Mouse (Mus musculus): ENCODE results near the gene Ptk7. TPM values are rescaled to one million over a fixed set of nuclear protein-coding genes. Genes with fewer than 3 reads are reported as not detected.

Gene Ptk7
- polyA plus RNA-seq, 1 experiment from 2014 or later, result 67.2 TPM

DNA sequence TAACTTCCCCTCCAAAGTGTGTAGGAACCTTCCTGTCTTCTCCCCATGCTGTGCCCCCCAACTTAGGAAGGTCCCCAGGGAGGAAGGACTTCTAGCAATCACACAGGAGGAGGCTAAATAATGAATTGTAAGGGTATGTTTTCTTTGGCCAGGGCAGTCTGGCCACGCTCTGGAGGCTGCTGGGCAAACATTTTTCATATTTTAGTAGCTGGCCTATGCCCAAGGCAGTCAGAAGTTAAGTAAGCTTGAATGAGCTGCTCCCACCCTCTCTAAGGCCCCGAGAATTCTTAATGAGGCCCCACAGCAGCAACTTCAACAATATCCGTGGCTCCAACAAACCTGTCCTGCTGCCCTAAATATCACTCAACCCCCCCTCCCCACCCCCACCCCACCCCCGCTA lies 16.5 kb downstream of the Ptk7 start:
- peak overlapping the region; percentile 64 for H3K27ac ChIP-seq
- peaks cover 62% of the 10 kb centered on the region for H3K4me1 ChIP-seq (replicated peaks)
- H3K36me3 ChIP-seq, result peaks cover 14% of the 10 kb centered on the region
- no peaks in the 10 kb centered on the region for H3K27me3 ChIP-seq (ENCODE audit: insufficient read depth, poor library complexity, severe bottlenecking)
- 50% methylated on average over 4 of the region's 4 CpGs for WGBS
- DNase-seq (ENCODE audit: low spot score), result no peak
- H3K4me3 ChIP-seq, result no peak overlapping the region
- H3K9me3 ChIP-seq, result no peaks in the 10 kb centered on the region

DNA sequence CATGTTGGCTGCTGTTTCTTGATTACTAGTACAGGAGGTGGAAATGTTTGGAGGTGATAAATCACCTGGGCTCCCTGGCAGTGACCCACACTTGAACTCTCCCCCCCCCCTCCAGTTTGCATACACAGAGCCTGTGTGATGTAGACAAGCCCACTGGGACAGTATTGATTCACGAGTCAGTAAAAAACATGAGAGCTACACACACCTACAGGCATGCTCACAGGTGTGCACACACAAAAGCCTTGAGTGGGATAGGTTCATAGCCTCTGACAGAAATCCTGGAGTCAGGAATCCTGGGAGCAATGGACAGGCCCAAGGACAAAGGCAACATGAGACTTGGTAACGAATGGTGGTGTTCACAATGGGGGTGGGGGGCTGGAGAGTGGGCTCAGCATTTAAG lies 17.1 kb downstream of the Ptk7 start:
- Histone ChIP-seq H3K27me3 (ENCODE audit: insufficient read depth, poor library complexity, severe bottlenecking) (no peaks in the 10 kb centered on the region), H3K27ac (0 out of 2 replicates have a peak overlapping the region, but pooled peaks have one; percentile 12), H3K4me1 (replicated peaks) (peaks cover 55% of the 10 kb centered on the region), H3K9me3 (no peaks in the 10 kb centered on the region), H3K4me3 (no peak overlapping the region), H3K36me3 (peaks cover 14% of the 10 kb centered on the region)
- no peak for DNase-seq (ENCODE audit: low spot score)
- 81% methylated on average over 2 of the region's 2 CpGs for WGBS

DNA sequence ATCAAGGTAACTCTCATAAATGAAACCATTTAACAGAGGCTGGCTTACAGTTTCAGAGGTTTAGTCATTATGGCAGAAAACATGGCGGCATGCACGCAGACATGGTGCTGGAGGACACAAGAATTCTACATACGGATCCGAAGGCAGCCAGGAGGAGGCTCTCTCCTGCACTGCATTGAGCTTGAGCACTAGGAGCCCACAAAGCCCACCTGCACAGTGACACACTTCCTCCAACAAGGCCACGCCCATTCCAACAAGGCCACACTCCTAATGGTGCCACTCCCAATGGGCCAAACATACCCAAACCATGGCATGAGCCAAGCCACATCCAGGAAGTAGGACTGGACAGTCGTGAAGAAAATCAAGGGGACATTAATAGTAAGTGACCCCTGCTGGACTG lies 18.0 kb downstream of the Ptk7 start:
- peaks cover 46% of the 10 kb centered on the region for H3K4me1 ChIP-seq (replicated peaks)
- no peak overlapping the region for H3K27ac ChIP-seq
- peaks cover 14% of the 10 kb centered on the region for H3K36me3 ChIP-seq
- H3K9me3 ChIP-seq, result no peaks in the 10 kb centered on the region
- 94% methylated on average over 6 of the region's 6 CpGs for WGBS
- H3K4me3 ChIP-seq, result no peak overlapping the region
- no peak for DNase-seq (ENCODE audit: low spot score)
- no peaks in the 10 kb centered on the region for H3K27me3 ChIP-seq (ENCODE audit: insufficient read depth, poor library complexity, severe bottlenecking)

DNA sequence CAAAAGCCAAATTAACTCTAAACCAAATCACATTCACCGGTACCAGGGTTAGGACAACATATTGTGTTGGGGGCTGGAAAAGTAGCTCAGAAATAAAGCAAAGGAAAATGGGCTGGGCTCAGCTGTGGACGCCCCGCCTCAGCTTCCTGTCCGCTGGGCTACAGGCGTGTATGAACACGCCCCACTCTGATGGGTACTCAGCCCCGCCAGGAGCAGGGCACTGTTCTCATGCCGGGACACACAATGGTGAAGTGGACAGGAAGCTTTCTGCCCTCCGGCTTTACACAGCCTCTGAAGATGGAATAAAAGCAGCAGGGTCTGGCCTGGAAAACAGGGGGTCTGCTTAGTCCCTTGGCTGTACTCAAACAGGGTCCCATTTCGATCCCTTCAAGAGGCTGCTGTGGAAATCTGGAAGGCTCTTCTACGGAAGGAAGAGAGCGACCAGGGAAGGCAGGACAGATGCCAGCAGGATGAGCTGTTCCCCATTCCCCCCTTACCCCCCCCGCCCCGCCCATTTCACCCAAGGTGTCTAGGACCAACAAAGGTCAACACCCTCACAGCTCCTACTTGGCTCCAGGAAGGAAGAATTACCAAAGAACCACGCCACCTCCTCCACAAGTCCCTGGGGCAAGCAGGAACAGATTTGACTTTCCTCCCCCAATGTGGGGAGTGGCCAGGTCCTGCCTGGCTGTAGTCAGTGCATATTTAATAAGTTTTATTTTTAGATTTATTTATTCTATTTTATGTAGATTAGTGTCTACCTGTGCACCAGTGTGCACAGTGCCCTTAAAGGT lies 19.4 kb downstream of the Ptk7 start:
- peaks cover 14% of the 10 kb centered on the region for H3K36me3 ChIP-seq
- 67% methylated on average over 15 of the region's 15 CpGs for WGBS
- peak overlapping the region; percentile 73 for H3K27ac ChIP-seq
- H3K9me3 ChIP-seq, result no peaks in the 10 kb centered on the region
- no peak for DNase-seq (ENCODE audit: low spot score)
- peaks cover 56% of the 10 kb centered on the region for H3K4me1 ChIP-seq (replicated peaks)
- no peaks in the 10 kb centered on the region for H3K27me3 ChIP-seq (ENCODE audit: insufficient read depth, poor library complexity, severe bottlenecking)
- no peak overlapping the region for H3K4me3 ChIP-seq

DNA sequence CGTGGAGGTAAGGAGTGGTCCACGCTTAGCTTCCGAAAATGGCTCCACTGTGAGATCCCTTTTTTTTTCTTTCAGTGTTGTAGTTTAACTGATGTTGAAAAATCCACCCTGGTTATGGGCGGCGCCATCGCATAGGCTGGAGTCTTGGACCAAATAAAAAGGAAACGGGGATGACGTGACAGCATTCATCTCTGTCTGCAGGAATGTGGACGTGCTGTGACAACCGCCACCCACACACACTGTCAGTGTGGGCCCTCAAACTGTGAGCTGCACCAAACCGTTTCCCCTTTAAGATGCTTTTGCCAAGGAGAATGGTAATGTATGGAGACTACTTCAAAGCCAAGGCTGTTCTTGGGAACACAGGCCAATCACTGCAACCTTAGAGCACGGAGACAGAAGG lies 23.3 kb downstream of the Ptk7 start:
- no peak overlapping the region for H3K4me3 ChIP-seq
- WGBS, result 80% methylated on average over 12 of the region's 12 CpGs
- no peaks in the 10 kb centered on the region for H3K9me3 ChIP-seq
- no peak overlapping the region for H3K27ac ChIP-seq
- no peak for DNase-seq (ENCODE audit: low spot score)
- no peaks in the 10 kb centered on the region for H3K27me3 ChIP-seq (ENCODE audit: insufficient read depth, poor library complexity, severe bottlenecking)
- peaks cover 45% of the 10 kb centered on the region for H3K4me1 ChIP-seq (replicated peaks)
- peaks cover 13% of the 10 kb centered on the region for H3K36me3 ChIP-seq

DNA sequence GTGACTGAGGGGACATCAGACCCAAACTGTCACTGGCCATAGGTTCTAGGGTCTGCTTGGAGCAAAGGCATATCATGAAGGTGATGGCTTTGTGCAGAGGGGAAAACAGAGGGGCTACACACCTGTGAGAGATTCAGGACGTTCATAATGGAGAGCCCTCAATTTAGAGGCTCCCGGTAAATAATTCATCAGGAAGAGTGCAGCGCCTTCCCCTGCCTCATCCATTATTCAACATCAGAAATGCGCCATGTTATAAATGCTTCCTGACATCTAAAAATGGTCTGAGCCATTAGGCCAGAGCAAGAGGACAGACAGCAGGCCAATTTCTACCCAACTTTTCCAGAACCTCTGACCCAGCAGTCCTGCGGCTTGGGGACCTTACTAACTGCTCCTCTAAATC lies 24.2 kb downstream of the Ptk7 start:
- Histone ChIP-seq H3K36me3 (peaks cover 9% of the 10 kb centered on the region), H3K4me1 (replicated peaks) (peaks cover 36% of the 10 kb centered on the region), H3K4me3 (no peak overlapping the region), H3K9me3 (no peaks in the 10 kb centered on the region), H3K27ac (peak overlapping the region; percentile 67), H3K27me3 (ENCODE audit: insufficient read depth, poor library complexity, severe bottlenecking) (no peaks in the 10 kb centered on the region)
- no peak for DNase-seq (ENCODE audit: low spot score)
- 61% methylated on average over 5 of the region's 5 CpGs for WGBS

DNA sequence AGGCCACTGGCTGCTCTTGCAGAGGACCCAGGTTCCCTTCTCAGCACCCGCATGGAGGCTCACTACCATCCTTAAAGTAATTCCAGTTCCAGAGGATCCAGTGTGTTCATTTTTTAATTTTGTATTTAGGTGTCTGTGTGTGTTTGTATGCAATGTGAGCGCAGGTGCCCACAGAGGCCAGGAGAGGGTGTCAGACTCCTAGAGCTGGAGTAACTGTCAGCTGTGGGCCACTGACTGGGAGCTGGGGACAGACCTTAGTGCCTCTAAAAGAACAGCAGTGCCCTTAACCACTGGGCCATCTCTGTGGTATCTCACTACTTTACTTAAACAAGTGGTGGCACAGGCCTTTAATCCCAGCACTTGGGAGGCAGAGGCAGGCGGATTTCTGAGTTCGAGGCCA lies 26.1 kb downstream of the Ptk7 start:
- peaks cover 28% of the 10 kb centered on the region for H3K4me1 ChIP-seq (replicated peaks)
- H3K27ac ChIP-seq, result no peak overlapping the region; the same call in 1 of the 2 replicates
- H3K9me3 ChIP-seq, result no peaks in the 10 kb centered on the region
- peaks cover 13% of the 10 kb centered on the region for H3K36me3 ChIP-seq
- no peak for DNase-seq (ENCODE audit: low spot score)
- no peaks in the 10 kb centered on the region for H3K27me3 ChIP-seq (ENCODE audit: insufficient read depth, poor library complexity, severe bottlenecking)
- 95% methylated on average over 4 of the region's 4 CpGs for whole genome bisulfite sequencing
- H3K4me3 ChIP-seq, result no peak overlapping the region

DNA sequence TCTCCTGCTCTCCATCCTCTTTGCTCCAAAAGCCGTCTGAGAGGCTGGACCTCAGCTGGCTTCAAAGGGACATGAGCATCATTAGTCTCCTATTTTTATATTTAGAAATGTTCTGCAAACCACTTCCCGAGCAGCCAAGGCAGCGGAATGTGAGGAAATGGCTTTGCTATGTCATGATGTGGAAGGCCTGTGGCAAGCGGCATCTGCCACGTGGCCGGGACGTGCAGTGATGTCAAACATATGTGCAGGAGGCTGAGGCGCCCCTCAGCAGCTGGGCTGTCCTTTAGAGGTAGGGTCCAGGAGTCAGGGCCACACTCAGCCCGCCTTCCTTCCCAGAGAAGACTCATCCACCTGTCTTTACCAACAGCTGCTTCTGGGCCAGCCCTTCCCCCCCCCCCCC lies 27.1 kb downstream of the Ptk7 start:
- Histone ChIP-seq H3K4me1 (replicated peaks) (peaks cover 28% of the 10 kb centered on the region), H3K27me3 (ENCODE audit: insufficient read depth, poor library complexity, severe bottlenecking) (no peaks in the 10 kb centered on the region), H3K4me3 (no peak overlapping the region), H3K36me3 (peaks cover 23% of the 10 kb centered on the region), H3K9me3 (no peaks in the 10 kb centered on the region), H3K27ac (peak overlapping the region; percentile 56)
- 84% methylated on average over 9 of the region's 9 CpGs for WGBS
- no peak for DNase-seq (ENCODE audit: low spot score)

DNA sequence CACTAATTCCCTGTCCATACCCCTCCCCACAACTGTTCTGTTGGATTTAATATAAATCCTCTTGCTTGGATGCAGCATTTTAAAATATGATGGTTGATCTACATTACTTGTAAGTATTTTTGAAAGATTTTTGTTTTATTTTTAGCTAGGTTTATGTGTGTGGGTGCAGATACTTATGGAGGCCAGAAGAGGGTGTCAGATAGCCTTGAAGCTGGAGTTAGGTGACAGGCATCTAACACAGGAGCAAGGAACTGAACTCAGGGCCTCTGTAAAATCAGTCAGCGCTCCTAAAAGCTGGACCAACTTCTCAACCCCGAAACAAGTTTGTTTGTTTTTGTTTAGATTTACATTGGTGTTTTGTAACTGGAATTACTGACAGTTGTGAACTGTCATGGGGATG lies 28.7 kb downstream of the Ptk7 start:
- Histone ChIP-seq H3K4me3 (no peak overlapping the region), H3K4me1 (replicated peaks) (peaks cover 22% of the 10 kb centered on the region), H3K9me3 (no peaks in the 10 kb centered on the region), H3K36me3 (peaks cover 28% of the 10 kb centered on the region), H3K27me3 (ENCODE audit: insufficient read depth, poor library complexity, severe bottlenecking) (no peaks in the 10 kb centered on the region), H3K27ac (no peak overlapping the region)
- DNase-seq (ENCODE audit: low spot score), result no peak
- WGBS, result 90% methylated on average over 2 of the region's 2 CpGs

DNA sequence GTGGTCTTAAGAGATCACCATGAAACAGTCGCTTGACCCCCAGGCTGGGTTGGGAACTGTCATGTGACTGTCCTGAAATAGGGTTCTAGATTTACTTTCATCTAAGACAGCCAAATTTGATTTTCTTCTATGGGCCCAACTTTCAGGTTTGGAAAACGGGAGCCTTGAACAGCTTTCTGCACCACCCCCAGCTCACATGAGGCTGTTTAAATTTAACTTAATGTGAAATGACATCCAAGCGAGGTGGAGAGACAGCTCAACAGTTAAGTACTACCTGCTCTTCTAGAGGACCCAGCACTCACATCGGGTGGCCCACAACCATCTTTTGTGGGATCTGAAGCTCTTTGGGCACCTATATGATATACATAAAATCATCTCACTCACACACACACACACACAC lies 30.3 kb downstream of the Ptk7 start:
- DNase-seq (ENCODE audit: low spot score), result no peak
- Histone ChIP-seq H3K4me3 (no peak overlapping the region), H3K4me1 (replicated peaks) (peaks cover 21% of the 10 kb centered on the region), H3K27me3 (ENCODE audit: insufficient read depth, poor library complexity, severe bottlenecking) (no peaks in the 10 kb centered on the region), H3K36me3 (peaks cover 28% of the 10 kb centered on the region), H3K27ac (no peak overlapping the region), H3K9me3 (no peaks in the 10 kb centered on the region)
- WGBS, result 91% methylated on average over 4 of the region's 4 CpGs

DNA sequence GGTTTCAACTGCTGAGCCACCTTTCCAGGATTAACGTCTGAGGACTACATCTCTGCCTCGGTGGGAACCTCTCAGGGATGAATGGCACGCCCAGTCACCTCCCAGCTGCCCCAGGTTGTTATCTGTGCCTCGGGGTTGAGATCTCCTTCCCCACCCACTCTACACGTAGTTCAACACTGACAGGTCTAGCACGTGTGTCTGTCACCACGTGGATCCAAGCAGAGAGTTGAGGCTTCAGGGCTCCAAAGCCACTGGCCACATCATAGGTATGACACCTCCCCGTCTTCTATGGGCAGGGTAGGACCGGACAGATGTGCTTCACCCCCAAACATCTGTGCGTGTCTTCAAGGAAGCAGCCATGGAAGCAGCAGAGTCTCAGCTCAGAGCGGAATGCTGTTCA lies 31.3 kb downstream of the Ptk7 start:
- no peak overlapping the region for H3K27ac ChIP-seq
- H3K4me1 ChIP-seq (replicated peaks), result peaks cover 23% of the 10 kb centered on the region
- WGBS, result 94% methylated on average over 11 of the region's 11 CpGs
- H3K9me3 ChIP-seq, result no peaks in the 10 kb centered on the region
- H3K27me3 ChIP-seq (ENCODE audit: insufficient read depth, poor library complexity, severe bottlenecking), result no peaks in the 10 kb centered on the region
- no peak for DNase-seq (ENCODE audit: low spot score)
- no peak overlapping the region for H3K4me3 ChIP-seq
- H3K36me3 ChIP-seq, result peaks cover 28% of the 10 kb centered on the region

DNA sequence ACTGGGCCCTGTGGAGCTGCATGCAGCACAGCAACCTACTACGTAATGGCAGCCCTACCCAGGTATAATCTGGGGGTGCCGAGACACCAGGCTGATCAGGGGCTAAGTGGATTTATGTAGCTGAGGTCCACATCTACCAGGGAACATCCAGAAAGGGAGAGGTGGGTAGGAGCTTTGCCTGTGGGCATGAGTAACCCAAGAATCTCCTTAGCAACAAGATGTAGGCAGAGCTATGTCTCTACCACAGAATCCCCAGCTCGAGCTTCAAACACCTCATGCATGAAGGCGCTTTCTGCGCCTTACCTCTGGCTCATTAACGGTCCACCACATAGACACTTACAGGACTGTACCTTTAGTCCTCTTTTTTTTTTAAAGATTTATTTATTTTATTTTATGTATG lies 34.0 kb downstream of the Ptk7 start:
- Histone ChIP-seq H3K4me3 (no peak overlapping the region), H3K9me3 (no peaks in the 10 kb centered on the region), H3K27ac (peak overlapping the region; percentile 69), H3K27me3 (ENCODE audit: insufficient read depth, poor library complexity, severe bottlenecking) (no peaks in the 10 kb centered on the region), H3K4me1 (replicated peaks) (peaks cover 19% of the 10 kb centered on the region), H3K36me3 (peaks cover 34% of the 10 kb centered on the region)
- DNase-seq (ENCODE audit: low spot score), result no peak
- WGBS, result 86% methylated on average over 6 of the region's 6 CpGs

DNA sequence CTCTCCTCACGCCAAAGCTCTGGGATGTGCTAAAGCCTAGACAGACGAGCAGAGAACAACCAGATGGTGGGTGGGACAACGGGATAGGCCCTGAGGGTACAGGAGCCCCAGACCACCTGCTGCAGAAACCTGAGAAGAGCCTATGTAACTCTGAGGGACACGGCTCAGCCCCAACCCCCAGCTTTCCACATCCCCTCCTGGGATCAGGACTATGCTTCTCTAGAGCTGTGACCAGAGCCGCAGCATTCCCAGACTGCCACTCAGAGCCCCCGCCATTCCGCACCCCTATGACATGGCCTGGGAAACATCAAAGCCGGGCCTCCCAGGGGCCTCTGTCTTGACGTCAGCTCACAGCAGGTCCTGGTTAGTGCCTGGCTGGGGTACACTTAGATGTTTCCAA lies 34.7 kb downstream of the Ptk7 start:
- 44% methylated on average over 9 of the region's 9 CpGs for WGBS
- Histone ChIP-seq H3K27me3 (ENCODE audit: insufficient read depth, poor library complexity, severe bottlenecking) (no peaks in the 10 kb centered on the region), H3K36me3 (peaks cover 41% of the 10 kb centered on the region), H3K27ac (peak overlapping the region; percentile 69), H3K4me1 (replicated peaks) (peaks cover 19% of the 10 kb centered on the region), H3K4me3 (no peak overlapping the region), H3K9me3 (no peaks in the 10 kb centered on the region)
- peak; percentile 36 for DNase-seq (ENCODE audit: low spot score)

DNA sequence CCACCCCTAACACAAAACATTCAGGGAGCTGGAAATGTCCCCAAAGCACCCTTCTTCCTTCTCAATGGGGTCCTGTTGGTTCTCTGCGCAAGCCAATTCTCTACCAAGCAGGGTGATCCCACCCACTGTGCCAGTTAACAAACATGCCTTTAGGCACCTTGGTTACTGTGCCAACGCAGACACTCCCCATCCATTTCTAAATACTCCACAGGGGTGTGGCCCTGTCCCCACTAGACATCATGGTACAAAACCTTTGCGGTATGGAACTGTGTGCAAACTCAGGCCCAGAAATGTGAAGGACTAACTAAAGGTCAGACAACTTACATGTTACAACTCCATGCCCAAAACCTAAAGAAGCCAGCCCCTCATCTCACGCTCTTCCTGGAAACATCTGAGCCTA lies 36.2 kb downstream of the Ptk7 start:
- Histone ChIP-seq H3K4me3 (no peak overlapping the region), H3K36me3 (peaks cover 51% of the 10 kb centered on the region), H3K4me1 (replicated peaks) (peaks cover 19% of the 10 kb centered on the region), H3K27ac (peak overlapping the region; percentile 5; the same call in 1 of the 2 replicates), H3K27me3 (ENCODE audit: insufficient read depth, poor library complexity, severe bottlenecking) (no peaks in the 10 kb centered on the region), H3K9me3 (no peaks in the 10 kb centered on the region)
- WGBS, result 92% methylated on average over 4 of the region's 4 CpGs
- no peak for DNase-seq (ENCODE audit: low spot score)
